In the genomic region with DNA sequence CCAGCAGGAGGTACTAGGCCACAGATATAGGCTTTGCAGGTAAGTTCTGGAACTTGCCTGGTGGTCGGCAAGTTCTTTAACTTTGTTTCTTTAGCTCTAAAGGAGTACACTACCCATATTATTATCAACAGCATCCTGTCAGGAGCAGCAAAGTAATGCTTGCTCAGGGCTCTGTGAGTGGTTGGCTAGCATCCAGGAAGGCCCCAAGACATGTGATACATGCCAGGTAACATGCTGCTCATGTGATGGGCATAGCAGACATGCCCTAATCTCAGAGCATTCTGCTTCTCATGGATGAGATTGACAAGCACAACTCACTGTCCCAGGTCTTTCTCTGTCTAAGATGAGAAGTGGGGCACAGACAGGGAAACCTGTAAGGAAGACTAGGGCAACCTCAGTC, we compare ENCODE assay signal across 19 mouse cellular contexts.
DNase-seq lines count a peak whose midpoint lies in the region; ATAC-seq and TF ChIP-seq lines count a peak whose summit lies in the region.
"Had no signal": no experiment of that assay in that cellular context is flagged by ENCODE, and none has a peak within 500 bp of the region (broad histone marks: within the 10 kb centered on the region; RNA-seq: fewer than 3 reads in every experiment).

No protein-coding gene starts in this region.

- no peak overlapping the region for H3K27ac ChIP-seq in midbrain, postnatal 0 days (ENCODE audit: low read depth, low read length)
- H3K27ac ChIP-seq in midbrain, embryonic 16.5 days (ENCODE audit: low read length) = no peak overlapping the region
- H3K27ac ChIP-seq: embryonic facial prominence, embryonic 13.5 days; embryonic facial prominence, embryonic 15.5 days; forebrain, embryonic 10.5 days; forebrain, embryonic 12.5 days had no signal

- no peak overlapping the region for H3K9ac ChIP-seq in midbrain, postnatal 0 days (replicated peaks; ENCODE audit: low read length, poor library complexity, severe bottlenecking)
- H3K9ac ChIP-seq in midbrain, embryonic 16.5 days (ENCODE audit: low read depth, low read length) = no peak overlapping the region
- H3K9ac ChIP-seq: embryonic facial prominence, embryonic 13.5 days; embryonic facial prominence, embryonic 15.5 days; forebrain, embryonic 12.5 days had no signal

- no peaks in the 10 kb centered on the region for H3K9me3 ChIP-seq in midbrain, postnatal 0 days (ENCODE audit: low read length)
- no peaks in the 10 kb centered on the region for H3K9me3 ChIP-seq in midbrain, embryonic 16.5 days (replicated peaks; ENCODE audit: control insufficient read depth, low read length, poor library complexity, severe bottlenecking)
- H3K9me3 ChIP-seq: embryonic facial prominence, embryonic 13.5 days; embryonic facial prominence, embryonic 15.5 days; forebrain, embryonic 10.5 days; forebrain, embryonic 12.5 days had no signal

- no peak overlapping the region for H3K4me2 ChIP-seq in midbrain, postnatal 0 days (ENCODE audit: low read depth, low read length, poor library complexity, severe bottlenecking)
- H3K4me2 ChIP-seq in midbrain, embryonic 16.5 days (ENCODE audit: low read length) = no peak overlapping the region
- H3K4me2 ChIP-seq: embryonic facial prominence, embryonic 13.5 days; embryonic facial prominence, embryonic 15.5 days; forebrain, embryonic 12.5 days had no signal

- DNase-seq in cerebellum, postnatal 14 days = peak; percentile 84 to 87
- DNase-seq in cerebellum, adult 8-10 months = no peak
- peak; percentile 9 to 10 for DNase-seq in cerebellum, postnatal 36 days
- DNase-seq in left cerebral cortex, postnatal 4 days = peak; percentile 60
- no peak for DNase-seq in left cerebral cortex, postnatal 36 days (ENCODE audit: low spot score in 2 of 2)
- peak; percentile 52 for DNase-seq in midbrain, postnatal 0 days (ENCODE audit: low spot score)
- DNase-seq: adrenal gland, postnatal 25 days; cerebellum, adult 18-20 months; cerebellum, adult 9-11 months; embryo, embryonic 11 days had no signal

- WGBS in midbrain, postnatal 0 days = 91% methylated on average over 1 of the region's 1 CpGs
- 80% methylated on average over 1 of the region's 1 CpGs for WGBS in midbrain, embryonic 16.5 days

- H3K36me3 ChIP-seq in midbrain, postnatal 0 days (ENCODE audit: insufficient read depth, low read length) = no peaks in the 10 kb centered on the region
- H3K36me3 ChIP-seq in midbrain, embryonic 16.5 days (ENCODE audit: control insufficient read depth, insufficient read depth, low read length) = no peaks in the 10 kb centered on the region
- H3K36me3 ChIP-seq: embryonic facial prominence, embryonic 13.5 days; embryonic facial prominence, embryonic 15.5 days; forebrain, embryonic 10.5 days; forebrain, embryonic 12.5 days had no signal

- H3K27me3 ChIP-seq in midbrain, postnatal 0 days (ENCODE audit: insufficient read depth, low read length) = no peaks in the 10 kb centered on the region
- H3K27me3 ChIP-seq in midbrain, embryonic 16.5 days (ENCODE audit: control insufficient read depth, insufficient read depth, low read depth, low read length) = no peaks in the 10 kb centered on the region
- H3K27me3 ChIP-seq: embryonic facial prominence, embryonic 13.5 days; embryonic facial prominence, embryonic 15.5 days; forebrain, embryonic 12.5 days had no signal

- H3K4me3 ChIP-seq in midbrain, postnatal 0 days (ENCODE audit: low read depth, low read length) = no peak overlapping the region
- H3K4me3 ChIP-seq in midbrain, embryonic 16.5 days (ENCODE audit: low read depth, low read length) = no peak overlapping the region
- H3K4me3 ChIP-seq: embryonic facial prominence, embryonic 13.5 days; embryonic facial prominence, embryonic 15.5 days; erythroblast, embryonic 14.5 days; forebrain, embryonic 10.5 days; forebrain, embryonic 12.5 days had no signal

- no peaks in the 10 kb centered on the region for H3K4me1 ChIP-seq in midbrain, postnatal 0 days (ENCODE audit: insufficient read depth, low read length)
- no peaks in the 10 kb centered on the region for H3K4me1 ChIP-seq in midbrain, embryonic 16.5 days (ENCODE audit: control insufficient read depth, insufficient read depth, low read length)
- H3K4me1 ChIP-seq: forebrain, embryonic 10.5 days; forebrain, embryonic 12.5 days had no signal

- no peak for TF ChIP-seq CTCF in midbrain, postnatal 0 days (IDR thresholded peaks at IDR 0.05)

- no peak for ATAC-seq in cerebellum, adult (ENCODE audit: insufficient number of reproducible peaks, low FRiP score, low TSS enrichment)
- no peak for ATAC-seq in midbrain, postnatal 0 days (ENCODE audit: low FRiP score)
- ATAC-seq in midbrain, embryonic 16.5 days = no peak
- ATAC-seq: forebrain, embryonic 14.5 days; forebrain, embryonic 16.5 days had no signal

- intact Hi-C loops in left cerebral cortex, postnatal 4 days (cut with DNase I) = no loop called here
- intact Hi-C loops in left cerebral cortex, postnatal 36 days (cut with DNase I) = no loop called here

Comparison
In these comparisons a context has a peak if more than half of its experiments do, and no peak if none do; other contexts are left out.
1. DNase-seq: peak in cerebellum, postnatal 14 days (2 of 2), cerebellum, postnatal 36 days (2 of 2), left cerebral cortex, postnatal 4 days (single experiment) and midbrain, postnatal 0 days (single experiment); none in cerebellum, adult 8-10 months (single experiment) and left cerebral cortex, postnatal 36 days (0 of 2).